Mouse (Mus musculus) monocyte, adult 2 months (primary cell): ENCODE measurements around the gene Vps37b.

Source experiments
- DNase-seq, 2 experiments: peaks; one replicate each; pipeline ENCODE4 v3.0.0; 2022; ENCODE audit warnings: low spot score in 2 of 2, low read depth in 1 of 2

Gene Vps37b

DNA sequence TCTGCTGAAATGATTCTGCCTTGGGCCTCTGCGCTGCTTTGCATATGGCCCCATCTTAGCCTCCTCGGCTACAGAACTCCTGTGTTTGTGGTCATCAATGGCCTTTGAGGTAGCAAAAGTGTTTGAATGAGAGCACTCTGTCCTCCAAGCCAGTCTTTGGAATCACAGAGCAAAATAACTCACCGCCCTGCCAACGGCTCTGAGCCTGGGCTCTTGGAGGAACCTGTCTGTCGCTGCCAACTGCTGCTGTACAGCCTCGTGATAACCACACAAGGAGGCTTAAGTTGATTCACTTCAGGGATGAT, 50.9 kb downstream of the Vps37b start:
- no peak for DNase-seq

DNA sequence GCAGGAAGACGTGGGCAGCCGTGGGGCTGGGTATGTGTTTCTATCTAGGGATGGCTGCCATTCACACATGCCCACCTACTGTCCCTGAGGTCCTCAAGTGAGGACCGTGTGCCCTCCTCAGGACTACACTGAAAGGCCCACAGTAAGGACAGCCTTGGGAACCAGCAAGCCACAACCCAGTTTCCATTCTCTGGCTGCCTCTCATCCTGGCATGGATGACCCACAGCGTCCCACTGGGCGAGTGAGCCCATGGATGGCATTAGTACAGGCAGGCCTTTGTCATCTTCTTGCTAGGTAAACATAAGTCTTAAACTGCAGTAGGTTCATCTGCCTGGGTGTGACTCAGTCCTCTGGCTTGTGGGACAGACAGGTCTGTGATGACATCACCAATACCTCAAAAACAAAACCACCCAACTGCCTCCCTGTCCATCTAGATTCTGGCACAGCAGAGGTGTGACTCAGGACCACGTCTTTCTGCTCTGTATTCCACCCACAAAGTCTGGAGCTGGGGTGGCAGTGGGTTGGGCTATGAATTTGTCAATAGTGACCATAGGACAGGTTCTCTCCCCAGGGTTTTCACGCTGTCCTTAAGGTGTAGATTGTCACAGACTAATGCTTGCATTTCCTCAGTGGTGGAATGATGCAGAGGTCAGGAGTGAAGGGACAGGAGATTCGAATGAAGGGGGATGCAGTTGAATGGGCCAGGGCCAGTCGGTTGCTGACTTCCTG, 51.4 kb downstream of the Vps37b start:
- DNase-seq: no peak

DNA sequence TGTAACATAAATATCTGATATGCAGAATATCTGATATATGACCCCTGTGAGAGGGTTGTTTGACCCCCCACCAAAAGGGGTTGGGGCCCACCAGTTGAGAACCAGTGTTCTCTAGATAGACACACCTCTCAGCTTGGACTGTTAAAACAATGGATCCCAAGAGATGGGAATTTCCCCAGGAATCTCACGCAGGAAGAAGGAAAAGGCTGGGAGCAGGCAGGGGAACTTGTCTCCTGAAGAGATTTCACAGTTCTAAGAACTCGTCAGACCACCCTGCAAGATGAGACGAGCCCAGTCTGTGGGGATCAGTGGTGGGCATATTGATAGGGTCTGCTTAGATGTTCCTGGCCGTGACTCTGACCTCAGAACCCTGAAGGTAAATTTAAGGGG, 52.1 kb downstream of the Vps37b start:
- no peak for DNase-seq

DNA sequence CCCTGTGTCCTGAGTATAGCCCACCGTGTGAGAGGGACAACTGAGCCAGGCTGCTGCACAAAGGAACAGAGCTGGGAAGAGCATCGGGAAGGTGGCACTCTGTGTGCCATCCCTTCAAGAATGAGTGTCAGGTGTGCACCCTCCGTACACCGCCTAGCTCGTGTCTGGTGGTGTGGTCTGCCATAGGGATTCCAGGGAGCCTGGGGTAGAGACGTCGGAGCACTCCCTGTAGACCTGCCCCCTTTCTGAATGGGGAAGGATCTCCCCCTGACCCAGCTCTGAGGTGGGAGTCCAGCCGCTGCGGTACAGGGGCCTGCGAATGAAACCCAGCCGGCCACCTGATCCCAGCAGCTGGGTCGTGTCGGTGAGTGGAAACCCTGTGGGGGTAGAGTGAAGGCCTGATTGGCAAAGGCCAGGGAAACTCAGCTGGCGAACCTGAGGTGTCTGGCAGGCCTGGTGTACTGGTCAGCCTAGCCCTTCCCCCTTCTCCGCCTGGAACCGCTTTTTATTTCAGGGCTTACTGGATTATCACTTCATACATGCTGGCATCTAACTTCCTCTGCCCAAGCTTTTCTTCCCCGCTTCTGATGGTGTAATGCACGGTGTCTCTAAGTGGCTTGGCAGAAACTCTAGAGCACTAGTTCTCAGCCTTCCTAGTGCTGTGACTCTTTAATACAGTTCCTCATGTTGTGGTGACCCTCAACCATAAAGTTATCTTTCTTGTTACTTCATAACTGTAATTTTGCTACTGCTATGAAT, 52.7 kb downstream of the Vps37b start:
- no peak for DNase-seq

DNA sequence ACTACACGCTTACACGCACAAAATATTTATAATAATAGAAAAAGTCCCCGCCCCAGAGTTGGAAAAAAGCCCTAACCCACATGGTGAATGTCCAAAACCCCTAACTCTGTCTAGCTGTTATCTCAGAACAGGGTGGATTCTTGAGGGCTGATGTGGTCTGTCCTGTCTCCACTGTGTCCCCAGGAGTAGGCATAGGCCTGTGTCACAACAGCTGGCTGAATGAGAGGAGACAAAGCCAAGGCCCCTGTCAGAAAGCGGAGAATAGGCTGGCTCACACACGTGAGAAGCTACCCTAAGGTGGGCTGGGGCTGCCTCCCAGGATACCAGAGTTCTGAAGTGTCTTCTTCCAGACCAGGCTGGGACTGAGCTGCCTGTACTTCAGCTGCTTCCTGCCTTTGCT, 53.9 kb downstream of the Vps37b start:
- DNase-seq: no peak

DNA sequence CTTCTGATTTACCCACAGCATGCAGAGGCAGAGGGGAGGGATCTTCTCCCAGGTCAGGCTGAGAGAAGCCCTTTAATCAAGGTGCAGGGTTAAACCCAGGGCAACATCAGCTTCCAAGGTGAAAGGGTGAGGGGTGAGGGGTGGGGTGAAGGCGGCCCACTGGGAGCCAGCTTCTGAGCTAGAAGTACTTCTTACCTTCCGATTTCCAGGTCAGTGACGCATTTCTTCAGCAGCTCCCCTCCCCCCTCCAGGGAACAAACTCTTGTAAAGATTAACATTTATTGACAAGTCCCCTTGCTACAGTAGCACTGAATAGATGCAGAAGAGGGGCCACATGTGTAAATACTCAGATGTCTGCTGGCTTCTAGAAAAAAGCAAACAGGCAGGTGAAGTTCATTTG, 54.8 kb downstream of the Vps37b start:
- no peak for DNase-seq

DNA sequence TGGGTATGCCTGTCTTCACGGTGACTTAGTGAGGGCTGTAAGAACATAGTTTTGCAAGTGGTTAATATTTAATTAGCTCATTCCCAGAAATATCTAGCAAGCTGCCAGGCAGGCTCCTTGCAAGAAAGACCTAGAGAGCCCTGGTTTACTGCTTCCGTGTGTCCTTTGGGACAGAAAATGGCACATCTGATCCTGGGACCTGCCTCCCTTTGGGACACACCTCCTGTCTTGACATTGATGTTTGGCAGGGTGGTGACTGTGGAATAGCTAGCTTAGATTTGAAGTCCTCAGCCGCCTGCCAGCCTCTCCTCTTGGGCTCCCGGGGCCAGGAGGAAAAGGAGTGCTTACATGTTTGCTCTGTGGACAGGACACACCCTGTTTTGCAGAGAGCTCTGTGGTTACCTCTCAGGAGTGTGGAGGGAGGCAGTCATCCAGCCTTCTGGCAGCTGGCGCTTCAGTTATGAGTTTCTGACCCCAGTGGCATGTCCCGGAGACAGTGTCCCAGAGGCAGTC, 56.3 kb downstream of the Vps37b start:
- DNase-seq: no peak

DNA sequence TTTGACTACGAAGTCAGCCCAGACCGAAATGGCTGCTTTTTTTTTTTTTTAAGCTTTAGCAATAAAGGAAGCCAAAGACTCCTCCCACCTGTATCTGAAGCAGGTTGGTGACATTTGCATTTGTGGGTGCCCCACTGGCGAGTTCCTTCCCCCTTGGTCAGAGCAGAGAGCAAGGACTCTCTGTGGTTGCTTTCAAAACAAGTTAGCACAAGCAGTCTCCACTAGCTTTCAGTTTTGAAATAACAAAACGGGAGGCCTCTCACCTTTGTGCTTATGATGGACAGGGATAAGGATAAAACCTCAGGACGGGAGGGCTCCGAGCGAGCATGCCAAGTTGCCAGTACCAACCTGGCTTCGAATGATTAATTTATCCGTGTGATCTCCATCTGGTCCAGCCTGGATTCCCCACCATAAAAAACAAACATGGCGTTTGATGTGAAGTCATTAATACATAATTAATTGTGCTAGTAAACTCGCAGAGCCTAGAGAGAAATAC, 57.4 kb downstream of the Vps37b start:
- peak in 1 of 2 experiments; percentile 24 for DNase-seq

DNA sequence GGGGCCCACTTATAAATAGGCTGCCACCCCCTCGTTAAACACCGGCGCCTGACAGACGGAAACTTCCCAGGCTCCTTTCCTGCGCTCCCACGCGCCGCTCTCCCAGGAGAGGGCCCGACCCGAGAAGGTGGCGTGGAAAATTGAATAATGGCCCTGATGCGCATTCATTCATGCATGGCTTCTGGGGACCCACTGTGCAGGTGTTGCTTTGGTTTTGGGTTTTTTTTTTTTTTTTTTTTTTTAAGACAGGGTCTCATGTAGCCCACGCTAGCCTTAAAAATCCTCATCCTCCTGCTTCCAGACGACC, 57.9 kb downstream of the Vps37b start:
- no peak for DNase-seq

DNA sequence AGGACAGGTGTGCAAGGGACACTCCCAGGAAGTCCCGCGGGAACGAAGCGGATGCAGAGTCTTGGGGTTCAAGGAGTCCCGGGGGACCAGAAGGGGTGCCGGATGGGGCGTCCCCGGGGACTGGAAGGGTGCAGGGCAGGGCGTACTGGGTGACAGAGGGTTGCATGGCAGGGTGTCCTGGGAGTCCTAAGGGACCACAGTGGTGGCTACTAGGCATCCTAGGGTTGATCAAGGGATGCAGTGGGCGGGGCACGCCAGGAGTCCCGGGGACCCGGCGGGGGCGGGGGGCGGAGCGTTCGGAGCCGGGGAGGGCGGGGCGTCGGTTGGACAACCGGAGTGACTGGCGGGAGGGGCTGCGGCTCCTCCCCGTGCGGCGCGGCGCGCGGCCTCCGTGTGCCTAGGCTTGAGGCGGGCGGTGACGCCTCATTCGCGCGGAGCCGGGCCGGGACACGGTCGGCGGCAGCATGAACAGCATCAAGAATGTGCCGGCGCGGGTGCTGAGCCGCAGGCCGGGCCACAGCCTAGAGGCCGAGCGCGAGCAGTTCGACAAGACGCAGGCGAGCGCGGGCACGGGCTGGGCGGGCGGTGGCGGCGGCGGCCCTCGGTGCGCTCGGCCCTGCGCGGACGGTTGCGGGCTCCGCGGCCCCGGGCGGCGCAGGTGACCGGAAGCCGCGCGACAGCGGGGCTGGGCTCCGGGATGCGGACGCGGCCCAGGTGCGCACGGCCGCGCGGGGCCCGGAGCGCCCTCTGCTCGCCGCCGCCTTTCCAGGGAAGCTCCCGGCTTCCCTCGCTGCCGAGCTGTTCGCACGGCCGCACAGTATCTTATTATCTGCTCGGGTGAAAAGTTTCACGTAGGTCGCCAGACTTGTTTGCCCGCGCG, 58.5 kb downstream of the Vps37b start, which contains the start of gene Hip1r:
Gene Hip1r (plus strand): TSS at position 330 of the 880 bp plus-strand sequence.
- peak in 1 of 2 experiments; percentile 12 for DNase-seq

DNA sequence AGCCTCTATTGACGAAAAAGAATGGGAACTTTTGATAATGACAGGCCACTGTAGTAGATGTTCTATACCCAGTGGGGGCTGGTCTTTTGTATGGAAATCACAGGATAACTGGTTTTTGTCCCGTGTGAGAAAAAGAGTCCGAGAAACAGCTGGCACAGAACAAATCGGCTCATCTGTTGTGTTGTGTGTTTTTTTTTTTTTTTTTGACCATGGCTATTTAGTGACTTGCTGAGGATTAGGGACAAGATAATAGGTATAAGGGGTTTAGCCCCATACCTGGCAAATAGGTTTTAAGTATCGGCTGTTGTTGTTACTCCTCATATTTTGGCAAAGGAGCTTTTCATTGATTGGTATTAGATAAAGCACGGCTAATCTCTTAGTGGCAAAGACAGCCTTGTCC, 59.6 kb downstream of the Vps37b start:
- no peak for DNase-seq

DNA sequence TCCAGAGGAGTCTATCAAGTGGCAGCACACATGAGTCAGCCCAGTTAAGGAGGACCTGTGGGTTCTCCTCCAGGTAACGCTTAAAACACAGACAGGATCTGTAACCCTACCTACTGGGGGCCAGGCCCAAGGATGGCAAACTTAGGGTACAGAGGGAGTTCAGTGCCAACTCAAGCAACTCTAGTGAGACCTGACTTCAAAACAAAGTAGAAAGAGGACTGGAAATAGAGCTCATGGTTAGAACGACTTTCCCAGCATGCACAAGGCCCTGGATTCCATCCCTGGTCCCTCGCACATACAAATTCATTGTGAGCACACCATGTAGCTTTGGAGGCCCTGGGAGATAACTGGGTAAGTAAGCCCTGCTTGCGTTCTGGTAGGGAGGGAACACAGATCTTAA, 61.5 kb downstream of the Vps37b start:
- DNase-seq: no peak

DNA sequence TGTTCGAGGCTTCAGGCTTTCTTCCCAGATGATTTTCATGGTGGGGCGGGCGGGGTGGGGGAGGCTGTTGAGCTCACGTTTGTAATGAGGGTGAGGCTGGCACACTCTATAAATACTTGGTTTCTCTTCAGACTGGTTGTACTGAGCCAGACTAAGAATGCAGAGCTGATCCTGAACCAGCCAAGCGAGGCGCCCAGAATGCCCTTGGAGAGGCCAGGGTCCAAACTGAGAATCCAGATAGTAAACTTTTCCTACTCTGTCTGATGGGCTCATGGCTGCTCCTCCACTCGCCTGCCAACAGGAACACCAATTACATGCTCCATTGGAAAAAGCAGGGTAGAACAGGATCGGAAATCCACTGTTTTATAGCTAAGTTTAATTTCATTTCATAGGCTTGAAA, 62.9 kb downstream of the Vps37b start:
- DNase-seq: no peak

DNA sequence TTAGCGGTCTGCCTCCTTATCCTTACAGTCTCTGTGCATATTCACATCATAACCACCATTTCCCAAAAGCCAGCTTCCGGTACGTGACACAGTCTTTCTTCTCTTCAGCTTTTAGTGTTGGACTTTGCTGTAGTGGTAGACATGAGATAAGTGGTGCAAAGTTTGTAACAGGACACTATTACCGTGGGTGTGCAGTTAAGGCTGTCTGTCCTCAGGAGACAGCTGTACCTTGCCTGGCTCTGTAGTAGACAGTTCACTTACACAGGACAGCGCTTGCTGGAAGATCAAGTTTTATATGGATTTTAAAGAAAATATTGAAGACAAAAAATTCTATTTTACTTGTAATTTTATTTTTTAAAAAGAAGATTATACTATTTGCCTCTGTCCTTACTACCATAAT, 63.6 kb downstream of the Vps37b start:
- no peak for DNase-seq

DNA sequence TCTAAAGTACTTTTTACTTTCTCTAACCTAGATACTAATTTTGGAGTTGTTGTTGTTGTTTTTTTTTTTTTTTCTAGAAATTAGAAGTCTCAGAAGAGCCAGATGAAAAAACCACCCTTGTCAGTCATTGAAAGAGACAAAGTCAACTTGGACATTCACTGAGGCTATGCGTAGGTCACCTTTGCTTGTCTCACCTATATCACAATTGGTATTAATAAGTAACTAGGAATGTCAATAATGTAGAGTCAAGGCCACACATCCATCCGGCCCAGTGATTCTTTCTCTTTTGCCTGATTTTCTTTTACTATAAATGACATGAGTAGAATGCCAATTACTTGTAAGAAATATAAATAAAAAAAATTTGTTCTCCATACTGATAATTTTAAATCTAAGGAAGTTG, 65.3 kb downstream of the Vps37b start:
- DNase-seq: no peak

DNA sequence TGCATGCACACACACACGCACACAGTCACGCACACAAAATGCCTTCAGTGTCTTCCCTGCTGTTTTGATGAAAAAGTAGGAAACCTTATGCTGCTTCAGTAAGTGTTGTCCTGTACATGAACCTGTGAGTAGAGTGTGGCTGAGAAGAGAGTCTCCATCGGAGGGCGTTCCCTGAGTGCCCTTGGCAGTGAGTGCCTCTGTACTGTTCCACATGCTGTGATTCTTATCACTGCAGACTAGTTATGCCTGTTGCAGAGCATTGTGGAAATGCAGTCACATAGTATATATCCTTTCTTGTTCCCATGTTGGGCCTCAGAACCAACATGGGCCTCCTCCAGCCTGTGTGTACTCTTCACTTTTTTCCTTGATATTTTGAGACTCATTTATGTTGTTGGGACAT, 67.9 kb downstream of the Vps37b start:
- no peak for DNase-seq

DNA sequence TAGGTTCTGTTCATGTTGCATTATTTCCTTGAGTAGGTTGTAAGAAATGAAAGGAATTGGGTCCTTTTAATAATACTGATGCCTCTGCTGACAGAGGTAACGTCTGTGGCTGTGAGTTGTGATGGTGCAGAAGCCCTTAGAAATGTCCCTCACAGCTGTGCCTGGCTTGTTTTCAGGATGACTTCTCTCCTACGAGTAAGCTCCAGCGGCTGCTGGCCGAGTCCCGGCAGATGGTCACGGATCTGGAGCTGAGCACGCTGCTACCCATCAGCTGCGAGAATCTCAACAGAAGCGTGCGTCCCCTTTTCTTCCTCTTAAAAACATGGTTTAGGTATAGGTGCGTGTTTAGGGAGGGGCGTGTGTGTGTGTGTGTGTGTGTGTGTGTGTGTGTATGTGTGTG, 71.0 kb downstream of the Vps37b start:
- no peak for DNase-seq

DNA sequence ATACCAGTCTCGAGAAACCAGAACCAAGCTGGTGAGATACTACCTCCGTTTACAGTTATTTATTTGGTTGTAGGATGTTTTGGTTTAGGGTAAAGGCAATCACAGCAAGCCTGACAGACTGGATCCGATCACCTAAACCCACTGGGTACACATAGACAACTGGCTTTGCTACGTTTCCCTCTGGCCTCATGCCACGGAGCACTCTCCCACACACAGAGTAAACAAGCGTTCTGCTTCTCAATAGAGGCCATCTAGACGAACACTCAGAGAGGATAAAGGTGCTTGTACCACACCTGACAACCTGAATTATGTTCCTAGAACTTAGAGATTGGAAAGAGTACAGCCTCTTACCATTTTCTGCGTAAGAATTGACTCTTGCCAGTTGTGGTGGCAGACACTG, 71.9 kb downstream of the Vps37b start:
- DNase-seq: no peak

DNA sequence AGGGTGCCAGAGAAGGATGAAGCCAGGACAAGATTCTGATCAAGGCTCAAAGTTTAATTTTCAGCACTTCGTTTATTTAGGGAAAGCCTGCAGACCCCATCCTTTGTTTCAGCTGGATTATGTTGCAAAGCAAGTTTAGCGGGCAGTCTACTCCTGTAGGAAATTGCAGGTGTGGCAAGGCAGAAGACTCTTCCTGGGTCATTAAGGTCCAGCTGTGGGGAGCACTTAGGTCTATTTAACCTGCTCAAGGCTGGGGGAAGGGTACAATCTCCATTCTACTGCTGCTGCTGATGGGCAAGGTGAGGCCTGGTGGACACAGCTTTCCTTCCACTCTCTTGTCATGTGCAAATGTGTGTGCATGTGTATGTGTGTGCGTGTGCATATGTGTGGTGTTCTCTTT, 73.1 kb downstream of the Vps37b start:
- DNase-seq: no peak

DNA sequence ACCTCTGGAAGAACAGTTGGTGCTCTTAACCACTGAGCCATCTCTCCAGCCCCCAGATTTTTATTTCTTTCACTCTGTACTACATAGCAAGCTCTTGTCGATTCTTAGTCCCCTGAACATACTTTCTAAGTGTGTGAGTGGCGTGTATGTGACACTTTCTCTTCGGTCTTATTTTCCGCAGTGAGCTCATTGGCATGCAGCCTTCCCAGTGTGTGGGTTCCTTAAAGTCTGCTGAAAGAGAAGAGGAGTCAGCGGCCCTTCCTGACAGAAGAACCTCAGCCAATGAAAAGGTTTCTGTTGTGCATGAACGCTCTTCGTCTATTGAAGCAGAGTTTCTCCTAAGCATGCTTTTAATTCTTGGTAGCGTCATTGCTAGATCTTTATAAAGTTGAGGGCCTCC, 74.9 kb downstream of the Vps37b start:
- DNase-seq: no peak
